Mouse (Mus musculus): ENCODE data around the gene Gapdh. TPM values are rescaled to one million over a fixed set of nuclear protein-coding genes. Genes with fewer than 3 reads are reported as not detected.
A peak's percentile ranks its signal among the peaks of the same experiment; 100 is the strongest.

The Gapdh gene
- total and polyA plus RNA-seq, 3 experiments: 3,109 to 30,061 (median 10,890) TPM

GRCm38 (mm10) chr6:125129710-125130402 is 36.4 kb downstream of the Gapdh start:
- H3K4me3 ChIP-seq (ENCODE audit: low read depth, low read length): no peak overlapping the region; the same call in 1 of the 2 replicates
- no peak for ATAC-seq (ENCODE audit: extremely low read depth, insufficient number of reproducible peaks, low FRiP score, poor library complexity, severe bottlenecking)

GRCm38 (mm10) chr6:125128724-125129123 is 37.5 kb downstream of the Gapdh start:
- Histone ChIP-seq H3K4me3 (ENCODE audit: low read depth, low read length) (no peak overlapping the region), H3K4me1 (ENCODE audit: insufficient read depth, low read depth, low read length) (peaks cover 28% of the 10 kb centered on the region), H3K36me3 (replicated peaks) (peaks cover 79% of the 10 kb centered on the region), H3K9me3 (replicated peaks) (no peaks in the 10 kb centered on the region), H3K27me3 (ENCODE audit: insufficient read depth, low read length) (no peaks in the 10 kb centered on the region)
- TF ChIP-seq CTCF (IDR thresholded peaks at IDR 0.05; ENCODE audit: low read depth, low read length) (no peak), POLR2AphosphoS5 (IDR thresholded peaks at IDR 0.05; ENCODE audit: insufficient replicate concordance, low read depth, low read length) (no peak), TAL1 (conservative IDR thresholded peaks at IDR 0.05; ENCODE audit: low read depth, low read length) (no peak), GATA2 (IDR thresholded peaks at IDR 0.05; ENCODE audit: borderline replicate concordance, low read depth, low read length) (no peak), GATA1 (IDR thresholded peaks at IDR 0.05; ENCODE audit: borderline replicate concordance, low read length) (no peak)
- ATAC-seq (ENCODE audit: extremely low read depth, insufficient number of reproducible peaks, low FRiP score, poor library complexity, severe bottlenecking) (no peak), DNase-seq (ENCODE audit: low spot score) (no peak)

More at GRCm38 (mm10) chr6:125129710-125130402, 36.4 kb downstream of the Gapdh start:
- H3K9me3 ChIP-seq (replicated peaks): no peaks in the 10 kb centered on the region
- peaks cover 39% of the 10 kb centered on the region for H3K4me1 ChIP-seq (ENCODE audit: insufficient read depth, low read depth, low read length)
- no peaks in the 10 kb centered on the region for H3K27me3 ChIP-seq (ENCODE audit: insufficient read depth, low read length)
- no peak for DNase-seq (ENCODE audit: low spot score)
- H3K36me3 ChIP-seq (replicated peaks): peaks cover 79% of the 10 kb centered on the region
- no peak for TF ChIP-seq GATA1 (IDR thresholded peaks at IDR 0.05; ENCODE audit: borderline replicate concordance, low read length)
- no peak for TF ChIP-seq CTCF (IDR thresholded peaks at IDR 0.05; ENCODE audit: low read depth, low read length)
- TF ChIP-seq GATA2 (IDR thresholded peaks at IDR 0.05; ENCODE audit: borderline replicate concordance, low read depth, low read length): no peak
- no peak for TF ChIP-seq POLR2AphosphoS5 (IDR thresholded peaks at IDR 0.05; ENCODE audit: insufficient replicate concordance, low read depth, low read length)
- no peak for TF ChIP-seq TAL1 (conservative IDR thresholded peaks at IDR 0.05; ENCODE audit: low read depth, low read length)

- no peak for ATAC-seq (ENCODE audit: extremely low read depth, insufficient number of reproducible peaks, low FRiP score, poor library complexity, severe bottlenecking)
- TF ChIP-seq GATA2 (IDR thresholded peaks at IDR 0.05; ENCODE audit: borderline replicate concordance, low read depth, low read length) (no peak), TAL1 (conservative IDR thresholded peaks at IDR 0.05; ENCODE audit: low read depth, low read length) (no peak), POLR2AphosphoS5 (IDR thresholded peaks at IDR 0.05; ENCODE audit: insufficient replicate concordance, low read depth, low read length) (no peak), CTCF (IDR thresholded peaks at IDR 0.05; ENCODE audit: low read depth, low read length) (no peak), GATA1 (IDR thresholded peaks at IDR 0.05; ENCODE audit: borderline replicate concordance, low read length) (no peak)
Measured at GRCm38 (mm10) chr6:125119387-125119786, 46.9 kb downstream of the Gapdh start.

GRCm38 (mm10) chr6:125112553-125112952 is 53.7 kb downstream of the Gapdh start:
- Histone ChIP-seq H3K9me3 (replicated peaks) (no peaks in the 10 kb centered on the region; the same call in 1 of the 2 replicates), H3K4me3 (ENCODE audit: low read depth, low read length) (no peak overlapping the region), H3K4me1 (ENCODE audit: insufficient read depth, low read depth, low read length) (no peaks in the 10 kb centered on the region; the same call in 1 of the 2 replicates), H3K27me3 (ENCODE audit: insufficient read depth, low read length) (no peaks in the 10 kb centered on the region), H3K36me3 (replicated peaks) (peaks cover 95% of the 10 kb centered on the region)
- DNase-seq (ENCODE audit: low spot score): no peak
- no peak for ATAC-seq (ENCODE audit: extremely low read depth, insufficient number of reproducible peaks, low FRiP score, poor library complexity, severe bottlenecking)
- TF ChIP-seq GATA2 (IDR thresholded peaks at IDR 0.05; ENCODE audit: borderline replicate concordance, low read depth, low read length) (no peak), POLR2AphosphoS5 (IDR thresholded peaks at IDR 0.05; ENCODE audit: insufficient replicate concordance, low read depth, low read length) (peak; percentile 71; the same call in 1 of the 2 replicates)

More at GRCm38 (mm10) chr6:125119387-125119786, 46.9 kb downstream of the Gapdh start:
- no peak for DNase-seq (ENCODE audit: low spot score)
- no peaks in the 10 kb centered on the region for H3K27me3 ChIP-seq (ENCODE audit: insufficient read depth, low read length)
- H3K4me3 ChIP-seq (ENCODE audit: low read depth, low read length): no peak overlapping the region
- 0 out of 2 replicates have a peak, but pooled peaks cover 2% of the 10 kb centered on the region for H3K4me1 ChIP-seq (ENCODE audit: insufficient read depth, low read depth, low read length)
- H3K36me3 ChIP-seq (replicated peaks): peaks cover 94% of the 10 kb centered on the region
- no peaks in the 10 kb centered on the region for H3K9me3 ChIP-seq (replicated peaks)

Other genes starting within 250 kb of the Gapdh start
Only the 20 nearest of the 21 such genes appear.
- gene Mlf2, start 235.1 kb downstream of the Gapdh start, total RNA-seq (2014; fragmentation: Nextera tagmentation): 167 and 180 TPM in 2 replicates
- 86.5 and 99.2 TPM in 2 replicates for gene Mlf2, start 235.1 kb downstream of the Gapdh start, total RNA-seq (2017)
- 269 and 293 TPM in 2 replicates for gene Mlf2, start 235.1 kb downstream of the Gapdh start, polyA plus RNA-seq (2012)
- gene Cops7a, start 200.9 kb downstream of the Gapdh start, total RNA-seq (2014; fragmentation: Nextera tagmentation): 123 and 194 TPM in 2 replicates
- 62.2 and 65.5 TPM in 2 replicates for gene Cops7a, start 200.9 kb downstream of the Gapdh start, total RNA-seq (2017)
- gene Cops7a, start 200.9 kb downstream of the Gapdh start, polyA plus RNA-seq (2012): 59.2 and 79.0 TPM in 2 replicates
- gene Pianp, start 169.8 kb downstream of the Gapdh start, total RNA-seq (2014; fragmentation: Nextera tagmentation): not detected in 2 replicates
- gene Pianp, start 169.8 kb downstream of the Gapdh start, total RNA-seq (2017): not detected in 2 replicates
- gene Pianp, start 169.8 kb downstream of the Gapdh start, polyA plus RNA-seq (2012): not detected in 2 replicates
- gene Zfp384, start 157.3 kb downstream of the Gapdh start, total RNA-seq (2014; fragmentation: Nextera tagmentation): 71.2 and 79.6 TPM in 2 replicates
- 22.9 and 25.7 TPM in 2 replicates for gene Zfp384, start 157.3 kb downstream of the Gapdh start, total RNA-seq (2017)
- 51.7 and 52.8 TPM in 2 replicates for gene Zfp384, start 157.3 kb downstream of the Gapdh start, polyA plus RNA-seq (2012)
- gene Ing4, start 126.7 kb downstream of the Gapdh start, total RNA-seq (2014; fragmentation: Nextera tagmentation): 36.2 and 37.5 TPM in 2 replicates
- gene Ing4, start 126.7 kb downstream of the Gapdh start, total RNA-seq (2017): 99.6 and 118 TPM in 2 replicates
- gene Ing4, start 126.7 kb downstream of the Gapdh start, polyA plus RNA-seq (2012): 14.3 and 14.6 TPM in 2 replicates
- 11.8 and 16.1 TPM in 2 replicates for gene Acrbp, start 116.8 kb downstream of the Gapdh start, total RNA-seq (2014; fragmentation: Nextera tagmentation)
- 4.7 and 8.1 TPM in 2 replicates for gene Acrbp, start 116.8 kb downstream of the Gapdh start, total RNA-seq (2017)
- 6.4 and 9.4 TPM in 2 replicates for gene Acrbp, start 116.8 kb downstream of the Gapdh start, polyA plus RNA-seq (2012)
- 0.83 and 2.3 TPM in 2 replicates for gene Lpar5, start 98.5 kb downstream of the Gapdh start, total RNA-seq (2014; fragmentation: Nextera tagmentation)
- 2.4 and 2.6 TPM in 2 replicates for gene Lpar5, start 98.5 kb downstream of the Gapdh start, total RNA-seq (2017)
- 0.83 and 1.4 TPM in 2 replicates for gene Lpar5, start 98.5 kb downstream of the Gapdh start, polyA plus RNA-seq (2012)
- 235 and 241 TPM in 2 replicates for gene Chd4, start 70.5 kb downstream of the Gapdh start, total RNA-seq (2014; fragmentation: Nextera tagmentation)
- gene Chd4, start 70.5 kb downstream of the Gapdh start, total RNA-seq (2017): 326 and 362 TPM in 2 replicates
- gene Chd4, start 70.5 kb downstream of the Gapdh start, polyA plus RNA-seq (2012): 188 and 219 TPM in 2 replicates
- 56.9 and 61.0 TPM in 2 replicates for gene Nop2, start 34.6 kb downstream of the Gapdh start, total RNA-seq (2014; fragmentation: Nextera tagmentation)
- gene Nop2, start 34.6 kb downstream of the Gapdh start, total RNA-seq (2017): 87.7 and 89.2 TPM in 2 replicates
- gene Nop2, start 34.6 kb downstream of the Gapdh start, polyA plus RNA-seq (2012): 53.4 and 90.0 TPM in 2 replicates
- gene Iffo1, start 21.2 kb downstream of the Gapdh start, total RNA-seq (2014; fragmentation: Nextera tagmentation): 20.4 and 25.1 TPM in 2 replicates
- gene Iffo1, start 21.2 kb downstream of the Gapdh start, total RNA-seq (2017): 12.3 and 14.5 TPM in 2 replicates
- 26.9 and 31.7 TPM in 2 replicates for gene Iffo1, start 21.2 kb downstream of the Gapdh start, polyA plus RNA-seq (2012)
- 494 and 557 TPM in 2 replicates for gene Ncapd2, start 25.2 kb upstream of the Gapdh start, total RNA-seq (2014; fragmentation: Nextera tagmentation)
- 211 and 243 TPM in 2 replicates for gene Ncapd2, start 25.2 kb upstream of the Gapdh start, total RNA-seq (2017)
- 269 and 275 TPM in 2 replicates for gene Ncapd2, start 25.2 kb upstream of the Gapdh start, polyA plus RNA-seq (2012)
- 51.3 and 59.6 TPM in 2 replicates for gene Mrpl51, start 25.3 kb upstream of the Gapdh start, total RNA-seq (2014; fragmentation: Nextera tagmentation)
- 143 and 156 TPM in 2 replicates for gene Mrpl51, start 25.3 kb upstream of the Gapdh start, total RNA-seq (2017)
- 114 and 162 TPM in 2 replicates for gene Mrpl51, start 25.3 kb upstream of the Gapdh start, polyA plus RNA-seq (2012)
- 21.9 and 30.2 TPM in 2 replicates for gene Vamp1, start 49.1 kb upstream of the Gapdh start, total RNA-seq (2014; fragmentation: Nextera tagmentation)
- gene Vamp1, start 49.1 kb upstream of the Gapdh start, total RNA-seq (2017): 6.1 and 7.9 TPM in 2 replicates
- 1.9 and 2.8 TPM in 2 replicates for gene Vamp1, start 49.1 kb upstream of the Gapdh start, polyA plus RNA-seq (2012)
- 0.73 and 0.90 TPM in 2 replicates for gene Tapbpl, start 65.4 kb upstream of the Gapdh start, total RNA-seq (2014; fragmentation: Nextera tagmentation)
- gene Tapbpl, start 65.4 kb upstream of the Gapdh start, total RNA-seq (2017): 1.2 and 1.8 TPM in 2 replicates
- 1.2 and 1.4 TPM in 2 replicates for gene Tapbpl, start 65.4 kb upstream of the Gapdh start, polyA plus RNA-seq (2012)
- not detected in 2 replicates for gene Cd27, start 70.5 kb upstream of the Gapdh start, total RNA-seq (2014; fragmentation: Nextera tagmentation)
- 0.87 TPM in 1 of 2 replicates, not detected in the other for gene Cd27, start 70.5 kb upstream of the Gapdh start, total RNA-seq (2017)
- gene Cd27, start 70.5 kb upstream of the Gapdh start, polyA plus RNA-seq (2012): not detected in 2 replicates
- gene Tuba3a, start 119.6 kb upstream of the Gapdh start, total RNA-seq (2014; fragmentation: Nextera tagmentation): not detected in 2 replicates
- not detected in 2 replicates for gene Tuba3a, start 119.6 kb upstream of the Gapdh start, total RNA-seq (2017)
- gene Tuba3a, start 119.6 kb upstream of the Gapdh start, polyA plus RNA-seq (2012): not detected in 2 replicates
- not detected in 2 replicates for gene Ltbr, start 147.4 kb upstream of the Gapdh start, total RNA-seq (2014; fragmentation: Nextera tagmentation)
- not detected in 2 replicates for gene Ltbr, start 147.4 kb upstream of the Gapdh start, total RNA-seq (2017)
- gene Ltbr, start 147.4 kb upstream of the Gapdh start, polyA plus RNA-seq (2012): 0.03 TPM in 1 of 2 replicates, not detected in the other
- not detected in 2 replicates for gene Scnn1a, start 154.2 kb upstream of the Gapdh start, total RNA-seq (2014; fragmentation: Nextera tagmentation)
- gene Scnn1a, start 154.2 kb upstream of the Gapdh start, total RNA-seq (2017): 0.06 and 0.16 TPM in 2 replicates
- 0.01 TPM in 1 of 2 replicates, not detected in the other for gene Scnn1a, start 154.2 kb upstream of the Gapdh start, polyA plus RNA-seq (2012)
- not detected in 2 replicates for gene Tnfrsf1a, start 182.9 kb upstream of the Gapdh start, total RNA-seq (2014; fragmentation: Nextera tagmentation)
- gene Tnfrsf1a, start 182.9 kb upstream of the Gapdh start, total RNA-seq (2017): not detected in 2 replicates
- gene Tnfrsf1a, start 182.9 kb upstream of the Gapdh start, polyA plus RNA-seq (2012): 0.04 TPM in 1 of 2 replicates, not detected in the other
- gene Plekhg6, start 214.3 kb upstream of the Gapdh start, total RNA-seq (2014; fragmentation: Nextera tagmentation): not detected in 2 replicates
- not detected in 2 replicates for gene Plekhg6, start 214.3 kb upstream of the Gapdh start, total RNA-seq (2017)
- gene Plekhg6, start 214.3 kb upstream of the Gapdh start, polyA plus RNA-seq (2012): not detected in 2 replicates